In genomic region chr1:186264639-186265038, GRCm38 (mm10) we compare ENCODE assay signal across 9 mouse cellular contexts.
DNase-seq lines count a peak whose midpoint lies in the region; ATAC-seq and TF ChIP-seq lines count a peak whose summit lies in the region.
"Had no signal": no experiment of that assay in that cellular context is flagged by ENCODE, and none has a peak within 500 bp of the region (broad histone marks: within the 10 kb centered on the region; RNA-seq: fewer than 3 reads in every experiment).

No protein-coding gene starts in this region.

- 0 out of 2 replicates have a peak, but pooled peaks cover 4% of the 10 kb centered on the region for H3K9me3 ChIP-seq in embryonic facial prominence, embryonic 12.5 days
- 0 out of 2 replicates have a peak, but pooled peaks cover 4% of the 10 kb centered on the region for H3K9me3 ChIP-seq in embryonic facial prominence, embryonic 10.5 days
- H3K9me3 ChIP-seq in hindbrain, embryonic 16.5 days (ENCODE audit: control insufficient read depth, low read length), result no peaks in the 10 kb centered on the region
- peaks cover 5% of the 10 kb centered on the region; the same call in 1 of the 2 replicates for H3K9me3 ChIP-seq in stomach, embryonic 14.5 days (ENCODE audit: control insufficient read depth, low read depth, low read length)

- no peak for ATAC-seq in embryonic facial prominence, embryonic 12.5 days (ENCODE audit: insufficient number of reproducible peaks, insufficient read depth, low FRiP score, low TSS enrichment)
- ATAC-seq in hindbrain, embryonic 16.5 days, result peak; percentile 52
- no peak; the same call in 1 of the 2 replicates for ATAC-seq in stomach, embryonic 14.5 days (ENCODE audit: insufficient number of reproducible peaks, insufficient read depth, low FRiP score, low read depth)

- no peak overlapping the region for H3K4me3 ChIP-seq in embryonic facial prominence, embryonic 12.5 days
- H3K4me3 ChIP-seq in embryonic facial prominence, embryonic 10.5 days, result no peak overlapping the region
- H3K4me3 ChIP-seq in hindbrain, embryonic 16.5 days (ENCODE audit: low read length), result no peak overlapping the region
- no peak overlapping the region for H3K4me3 ChIP-seq in stomach, embryonic 14.5 days (ENCODE audit: low read depth, low read length)
- no peak overlapping the region for H3K4me3 ChIP-seq in left cerebral cortex, adult 2 months

- H3K9ac ChIP-seq in embryonic facial prominence, embryonic 12.5 days, result no peak overlapping the region
- H3K9ac ChIP-seq in hindbrain, embryonic 16.5 days (ENCODE audit: low read depth, low read length), result no peak overlapping the region
- H3K9ac ChIP-seq in stomach, embryonic 14.5 days (replicated peaks; ENCODE audit: low read depth, low read length), result no peak overlapping the region

- H3K4me1 ChIP-seq in embryonic facial prominence, embryonic 12.5 days, result peaks cover 15% of the 10 kb centered on the region
- H3K4me1 ChIP-seq in embryonic facial prominence, embryonic 10.5 days, result peaks cover 23% of the 10 kb centered on the region
- peaks cover 4% of the 10 kb centered on the region for H3K4me1 ChIP-seq in hindbrain, embryonic 16.5 days (ENCODE audit: control insufficient read depth, insufficient read depth, low read depth, low read length)
- peaks cover 7% of the 10 kb centered on the region for H3K4me1 ChIP-seq in stomach, embryonic 14.5 days (ENCODE audit: control insufficient read depth, insufficient read depth, low read length)

- H3K4me2 ChIP-seq in embryonic facial prominence, embryonic 12.5 days (replicated peaks), result no peak overlapping the region
- H3K4me2 ChIP-seq in hindbrain, embryonic 16.5 days (ENCODE audit: low read length), result no peak overlapping the region
- no peak overlapping the region for H3K4me2 ChIP-seq in stomach, embryonic 14.5 days (replicated peaks; ENCODE audit: low read depth, low read length)

- TF ChIP-seq CTCF in left cerebral cortex, adult 2 months (IDR thresholded peaks at IDR 0.05), result no peak

- H3K27ac ChIP-seq in embryonic facial prominence, embryonic 12.5 days, result peak overlapping the region; percentile 17; the same call in 1 of the 2 replicates
- no peak overlapping the region for H3K27ac ChIP-seq in embryonic facial prominence, embryonic 10.5 days (replicated peaks)
- H3K27ac ChIP-seq in hindbrain, embryonic 16.5 days (ENCODE audit: low read depth, low read length), result peak overlapping the region; percentile 24; the same call in 1 of the 2 replicates
- H3K27ac ChIP-seq in stomach, embryonic 14.5 days (ENCODE audit: low read length), result peak overlapping the region; percentile 61
- no peak overlapping the region for H3K27ac ChIP-seq in left cerebral cortex, adult 2 months

- 60% methylated on average over 3 of the region's 3 CpGs for WGBS in embryonic facial prominence, embryonic 12.5 days
- WGBS in embryonic facial prominence, embryonic 10.5 days, result 77% methylated on average over 3 of the region's 3 CpGs
- WGBS in hindbrain, embryonic 16.5 days, result 37% methylated on average over 3 of the region's 3 CpGs
- 41% methylated on average over 3 of the region's 3 CpGs for WGBS in stomach, embryonic 14.5 days

- intact Hi-C loops in left cerebral cortex, adult 2 months (cut with DNase I), result loop anchor here (5.0 kb wide), 1 partner anchor 273 kb away; no protein-coding TSS in a partner anchor

- no peak for DNase-seq in embryonic facial prominence, embryonic 10.5 days (ENCODE audit: low spot score)
- peak; percentile 12 for DNase-seq in ovary, postnatal 14 days (ENCODE audit: low spot score)
- no peak for DNase-seq in ovary, adult 18-20 months (ENCODE audit: low spot score)
- DNase-seq in left cerebral cortex, adult 2 months (ENCODE audit: extremely low spot score in 1 of 2, low spot score in 2 of 2), result no peak
- no peak for DNase-seq in spleen, postnatal 36 days (ENCODE audit: low spot score in 2 of 2)
- DNase-seq: adrenal gland, postnatal 25 days had no signal

- H3K27me3 ChIP-seq in embryonic facial prominence, embryonic 12.5 days, result no peaks in the 10 kb centered on the region
- no peaks in the 10 kb centered on the region for H3K27me3 ChIP-seq in embryonic facial prominence, embryonic 10.5 days (replicated peaks; ENCODE audit: low read depth, poor library complexity, severe bottlenecking)
- no peaks in the 10 kb centered on the region for H3K27me3 ChIP-seq in hindbrain, embryonic 16.5 days (replicated peaks; ENCODE audit: control insufficient read depth, insufficient read depth, low read length)
- H3K27me3 ChIP-seq in stomach, embryonic 14.5 days (ENCODE audit: control insufficient read depth, insufficient read depth, low read length), result no peaks in the 10 kb centered on the region

- no peaks in the 10 kb centered on the region for H3K36me3 ChIP-seq in embryonic facial prominence, embryonic 12.5 days
- H3K36me3 ChIP-seq in embryonic facial prominence, embryonic 10.5 days (replicated peaks), result no peaks in the 10 kb centered on the region
- H3K36me3 ChIP-seq in hindbrain, embryonic 16.5 days (ENCODE audit: control insufficient read depth, insufficient read depth, low read length), result no peaks in the 10 kb centered on the region
- no peaks in the 10 kb centered on the region for H3K36me3 ChIP-seq in stomach, embryonic 14.5 days (ENCODE audit: control insufficient read depth, insufficient read depth, low read length)

Comparison
In these comparisons a context has a peak if more than half of its experiments do, and no peak if none do; other contexts are left out.
1. H3K27ac ChIP-seq: peak in embryonic facial prominence, embryonic 12.5 days (single experiment), hindbrain, embryonic 16.5 days (single experiment) and stomach, embryonic 14.5 days (single experiment); none in embryonic facial prominence, embryonic 10.5 days (single experiment) and left cerebral cortex, adult 2 months (single experiment).